Mouse (Mus musculus) thymus, postnatal 0 days (tissue): Measurements from ENCODE around the gene Slc35b2. TPM values are rescaled to one million over a fixed set of nuclear protein-coding genes. Genes with fewer than 3 reads are reported as not detected.

Source experiments
- DNase-seq: peaks from one replicate; pipeline ENCODE4 v3.0.0-alpha.2; 2015; ENCODE audit warnings: low spot score
- polyA plus RNA-seq: library from polyadenylated mRNA; unstranded; fragments of >200 nt; fragmentation: Nextera tagmentation; extraction: Ambion mirVana; gene quantifications from 2 replicates; pipeline ENCODE4 v1.2.1, GENCODE M21; 2015

The Slc35b2 gene
- polyA plus RNA-seq, 1 experiment from 2014 or later, result 95.8 TPM

DNA sequence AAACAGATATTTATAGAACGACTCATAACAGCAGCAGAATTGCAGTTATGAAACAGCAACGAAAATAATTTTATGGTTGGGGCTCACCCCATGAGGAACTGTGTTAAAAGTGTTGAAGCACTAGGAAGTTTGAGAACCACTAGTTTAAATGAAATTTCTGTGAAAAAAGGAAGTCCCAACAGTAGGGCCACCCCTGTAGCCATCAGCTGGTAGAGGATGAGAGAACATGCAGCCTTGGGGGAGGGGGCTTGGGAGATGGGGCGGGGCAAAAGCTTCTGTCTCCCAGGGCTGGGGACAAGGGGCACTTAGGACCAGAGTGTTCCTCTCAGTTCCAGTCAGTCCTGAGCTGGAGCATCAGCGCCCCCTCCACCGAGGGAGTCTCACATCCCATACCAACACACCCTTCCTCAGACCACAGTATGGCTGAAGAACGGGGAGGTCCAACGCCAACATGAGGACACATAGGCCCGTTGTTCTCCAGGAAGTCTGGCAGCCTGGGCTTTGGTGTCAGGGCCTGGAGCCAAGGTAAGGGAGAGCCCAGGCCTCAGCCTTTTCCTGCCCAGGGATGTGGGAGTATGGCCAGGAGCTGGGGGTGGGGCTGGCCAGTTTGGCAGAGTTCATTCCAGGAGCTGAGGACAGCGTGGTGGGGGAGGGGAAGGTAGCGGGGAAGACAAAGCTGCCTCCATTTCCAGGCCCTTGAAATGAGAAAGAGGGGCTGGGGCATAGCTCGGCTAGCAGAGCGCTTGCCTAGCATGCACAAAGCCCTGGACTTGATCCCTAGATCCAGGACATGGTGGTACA lies 20.6 kb downstream of the Slc35b2 start:
- no peak for DNase-seq

DNA sequence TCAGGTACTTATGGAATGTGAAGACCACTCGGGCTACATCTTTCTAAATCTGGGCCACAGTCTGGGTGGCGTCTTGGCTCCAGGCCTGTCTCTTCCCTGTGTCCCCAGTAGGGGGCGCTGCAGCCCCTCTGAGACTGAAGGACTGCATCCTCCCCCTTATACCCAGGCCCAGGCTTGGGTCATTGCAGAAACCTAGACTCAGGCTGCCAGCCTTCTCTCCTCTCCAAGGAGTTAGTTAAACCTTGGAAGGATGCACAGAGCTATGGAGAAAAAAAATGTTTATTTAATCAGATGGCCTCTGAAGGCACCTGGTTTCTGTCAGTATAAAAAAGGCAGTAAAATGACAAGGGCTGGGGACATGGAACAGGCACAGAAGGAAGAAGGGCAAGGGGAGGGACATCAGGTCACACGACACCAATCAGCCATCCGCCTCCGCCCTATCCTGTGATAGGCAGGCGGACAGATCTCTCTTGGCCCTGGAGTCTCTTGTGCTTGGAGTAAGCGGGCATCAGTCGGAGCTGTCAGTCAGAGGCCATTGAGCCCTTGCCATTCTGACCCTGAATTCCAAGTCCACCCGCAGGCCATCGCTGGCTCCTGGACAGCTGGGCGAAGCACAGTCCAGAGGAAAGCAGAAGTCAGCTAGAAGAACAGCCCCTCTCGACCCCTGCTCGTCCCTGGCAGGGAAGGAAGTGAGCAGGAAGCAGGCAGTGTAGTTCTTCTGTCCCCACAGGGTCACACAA lies 21.4 kb downstream of the Slc35b2 start:
- peak; percentile 75 for DNase-seq

DNA sequence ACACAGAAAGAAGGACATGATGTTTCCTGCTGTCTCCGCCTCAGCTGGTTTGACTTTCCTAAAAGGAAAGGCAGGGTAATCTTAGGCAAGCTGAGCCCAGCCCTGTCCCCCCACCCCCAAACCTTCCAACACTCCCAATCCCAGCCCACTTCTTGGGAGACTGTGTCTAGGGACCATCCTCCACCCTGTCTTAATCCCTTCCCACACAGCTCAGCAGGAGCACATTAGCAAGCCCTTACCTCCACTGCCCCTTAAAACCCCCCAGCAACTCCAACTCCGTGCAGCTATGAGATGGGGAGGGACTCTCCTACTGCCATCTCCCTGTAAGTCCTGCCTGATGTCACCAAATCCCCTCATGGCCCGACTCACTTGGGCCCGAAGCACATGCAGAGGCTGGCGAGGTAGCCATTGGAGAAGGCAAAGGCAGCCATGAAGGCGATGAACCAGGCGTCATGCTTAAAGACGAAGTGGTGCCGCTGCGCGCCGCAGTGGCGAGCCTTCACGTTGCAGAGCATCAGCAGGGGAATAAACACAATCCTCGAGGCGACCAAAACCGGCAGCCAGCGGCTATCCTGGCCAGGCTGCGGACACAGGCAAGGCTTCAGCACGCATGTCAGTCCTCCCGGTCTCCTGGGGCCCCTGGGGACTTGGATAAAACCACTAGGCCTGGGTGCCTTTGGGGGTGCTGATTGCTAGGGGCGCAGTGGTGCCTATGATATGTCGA lies 22.2 kb downstream of the Slc35b2 start:
- peak; percentile 5 for DNase-seq

GRCm38 (mm10) chr17:45586449-45586837 lies 22.8 kb downstream of the Slc35b2 start:
- peak; percentile 26 for DNase-seq

- no peak for DNase-seq
These were observed 24.7 kb downstream of the Slc35b2 start for GRCm38 (mm10) chr17:45588370-45588769.

GRCm38 (mm10) chr17:45589236-45589635 lies 25.6 kb downstream of the Slc35b2 start:
- DNase-seq, result no peak

DNA sequence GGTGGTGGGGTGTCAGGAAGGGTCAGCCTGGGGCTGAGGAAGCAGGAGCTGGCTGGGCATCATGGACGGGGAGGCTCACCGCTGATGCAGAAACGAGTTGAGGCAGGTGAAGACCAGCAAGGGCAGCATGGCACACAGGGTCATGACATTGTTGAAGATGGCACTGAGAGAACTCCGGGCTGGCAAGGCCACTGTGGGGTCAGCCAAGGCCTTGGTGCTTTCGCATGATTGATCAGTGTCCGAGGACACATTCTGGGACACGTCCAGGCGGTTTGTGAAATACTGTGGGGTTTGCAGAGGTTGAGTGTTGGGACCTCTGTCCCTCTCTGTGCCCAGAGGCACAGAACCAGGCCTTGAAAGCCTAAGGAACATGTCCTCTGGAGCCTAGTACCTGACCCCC lies 26.2 kb downstream of the Slc35b2 start:
- DNase-seq, result no peak

DNA sequence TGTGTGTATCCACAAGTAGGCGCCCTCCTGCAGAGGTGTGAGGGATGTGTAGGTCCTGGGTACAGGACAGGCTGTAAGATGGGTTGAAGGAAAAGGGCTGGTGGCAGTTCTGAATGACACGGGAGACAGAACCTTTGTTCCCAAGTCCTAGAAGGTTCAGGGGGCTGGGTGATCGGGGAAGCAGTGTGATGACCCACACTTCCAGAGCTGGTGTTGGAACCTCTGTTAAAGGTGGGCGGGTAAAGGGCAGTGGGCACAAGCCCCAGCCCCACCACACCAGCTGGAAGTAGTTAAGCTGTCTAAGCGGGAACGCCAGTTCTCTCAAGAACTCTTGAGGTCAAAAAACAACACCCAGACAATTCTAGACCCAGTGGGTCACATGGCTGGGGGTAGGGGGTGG lies 26.7 kb downstream of the Slc35b2 start:
- no peak for DNase-seq

GRCm38 (mm10) chr17:45591701-45592605 lies 28.3 kb downstream of the Slc35b2 start:
- peak; percentile 30 for DNase-seq

DNA sequence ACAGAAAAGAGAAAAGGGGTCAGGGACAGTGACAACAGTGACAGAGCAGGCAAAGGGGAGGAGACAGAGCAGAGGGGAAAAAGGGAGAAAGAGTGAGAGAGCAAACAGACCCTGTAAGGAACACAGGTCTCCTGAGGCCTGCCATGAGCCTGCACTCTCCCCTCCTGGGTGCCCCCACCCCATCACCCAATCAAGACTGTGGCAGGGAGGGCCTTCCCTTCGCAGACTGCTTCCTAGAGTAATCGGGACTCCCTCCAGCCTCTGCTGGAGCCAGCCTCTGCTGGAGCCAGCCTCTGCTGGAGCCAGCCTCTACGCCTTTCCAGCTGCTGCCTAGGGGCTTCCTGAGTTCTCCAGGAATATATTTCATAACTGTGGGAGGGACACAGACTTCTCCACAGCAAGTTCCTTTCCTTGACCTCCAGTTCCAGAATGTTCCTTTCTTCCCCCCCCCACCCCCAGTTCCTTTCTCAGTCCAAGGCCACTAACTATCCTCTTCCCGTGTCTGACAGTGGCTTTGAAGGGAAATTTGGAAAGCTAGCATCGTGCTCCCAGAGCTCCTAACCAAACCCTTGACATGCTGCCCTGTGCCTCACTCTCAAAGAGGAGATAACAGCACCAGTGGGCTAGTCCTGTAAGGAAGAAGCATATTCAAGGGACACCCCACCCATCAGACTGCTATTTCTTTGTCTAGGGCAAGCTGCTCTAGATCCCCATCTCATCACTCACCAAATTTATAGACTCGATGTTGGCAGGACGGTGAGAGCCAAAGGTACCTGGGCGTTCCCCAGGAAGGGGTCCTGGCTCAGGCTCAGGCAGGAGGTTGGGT lies 29.1 kb downstream of the Slc35b2 start:
- DNase-seq, result peak; percentile 17

GRCm38 (mm10) chr17:45593479-45593878 lies 29.8 kb downstream of the Slc35b2 start:
- DNase-seq, result no peak

DNA sequence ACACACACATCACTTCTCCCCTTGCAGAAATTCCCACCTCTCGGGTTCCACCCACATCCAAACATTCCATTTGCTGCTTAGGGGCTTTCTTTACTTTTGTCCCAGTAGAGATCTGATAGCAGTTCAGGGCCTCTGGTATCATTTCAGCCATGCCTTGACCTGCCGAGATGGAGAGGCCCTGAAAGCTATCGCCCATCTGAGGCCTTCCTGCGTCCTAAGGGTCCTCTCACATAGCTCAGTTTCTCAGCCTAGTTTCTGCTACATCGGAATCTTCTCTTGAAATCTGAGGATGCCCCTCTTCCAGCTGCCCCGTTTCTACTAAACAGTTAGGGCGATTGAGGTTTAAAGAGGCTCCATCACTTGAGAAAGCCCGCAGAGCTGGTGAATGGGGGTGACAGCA lies 30.5 kb downstream of the Slc35b2 start:
- DNase-seq, result peak; percentile 2

DNA sequence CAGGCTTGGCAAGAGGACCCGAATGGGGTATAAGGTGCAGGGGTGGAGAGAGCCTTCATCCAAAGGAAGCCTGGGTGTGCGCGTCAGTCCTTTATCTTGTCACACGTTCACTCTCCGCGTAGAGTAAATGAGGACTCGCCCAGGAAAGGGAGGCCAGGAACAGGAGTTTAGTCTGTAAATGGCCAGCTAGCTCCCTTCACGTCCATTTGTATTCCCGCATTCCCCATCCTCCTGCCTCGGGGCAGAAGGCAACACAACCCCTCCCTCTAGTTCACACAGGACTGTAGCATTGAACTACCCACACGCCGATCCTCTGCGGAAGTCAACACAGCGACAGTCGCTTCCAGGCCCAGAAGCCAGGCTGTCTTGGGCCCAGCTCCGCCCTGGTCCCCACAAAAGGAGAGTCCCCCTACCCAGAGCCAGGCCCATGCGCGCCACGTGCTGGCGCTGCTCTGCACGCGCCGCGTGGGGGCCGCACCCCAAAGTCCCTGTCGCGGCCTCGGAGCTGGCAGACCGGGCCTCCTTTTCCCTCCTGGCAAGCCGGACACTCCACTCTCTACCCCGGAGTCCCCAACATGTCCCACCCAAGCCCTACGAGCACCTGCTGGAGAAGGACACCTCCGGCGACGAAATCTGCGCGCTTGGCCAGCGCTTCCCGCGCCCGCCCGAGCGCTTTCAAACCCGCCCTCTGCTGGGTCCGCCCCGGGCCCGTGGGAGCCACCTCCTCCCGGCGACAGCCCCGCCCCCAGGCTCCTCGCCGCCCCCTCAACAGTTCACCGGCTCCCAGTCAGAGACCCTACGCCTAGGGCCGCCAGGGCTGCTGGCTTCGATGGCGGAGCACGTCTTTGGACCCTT lies 31.4 kb downstream of the Slc35b2 start:
- peak; percentile 79 for DNase-seq

DNA sequence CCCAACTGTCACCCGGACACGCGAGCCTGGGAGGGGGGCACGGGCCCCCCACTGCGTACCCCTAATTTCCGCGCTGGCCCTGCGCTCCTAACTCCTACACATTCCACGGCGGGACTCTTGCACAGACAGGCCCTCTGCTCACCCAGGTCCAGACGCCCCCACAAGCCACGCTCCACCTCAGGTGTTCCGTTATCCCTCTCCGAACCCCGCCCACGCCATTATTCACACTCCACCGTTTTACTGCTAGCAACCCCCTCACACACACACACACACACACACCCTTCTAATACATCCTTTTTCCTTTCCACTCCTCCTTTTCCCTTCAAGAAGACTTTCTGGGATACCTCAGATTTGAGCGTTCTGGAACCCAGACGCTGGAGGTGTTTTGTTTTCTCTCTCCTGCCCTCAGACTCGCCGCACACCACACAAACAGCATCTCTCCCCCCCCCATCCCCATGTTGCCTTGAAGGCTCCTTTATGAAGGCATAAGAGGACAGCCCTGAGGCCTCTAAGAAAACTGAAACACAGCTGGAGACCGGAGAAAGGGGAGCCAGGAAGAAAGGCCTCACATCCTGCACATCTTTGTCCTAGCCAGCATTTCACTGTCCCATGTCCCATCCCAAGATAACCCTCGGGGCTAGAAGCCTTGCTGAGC lies 32.2 kb downstream of the Slc35b2 start:
- peak; percentile 18 for DNase-seq

DNA sequence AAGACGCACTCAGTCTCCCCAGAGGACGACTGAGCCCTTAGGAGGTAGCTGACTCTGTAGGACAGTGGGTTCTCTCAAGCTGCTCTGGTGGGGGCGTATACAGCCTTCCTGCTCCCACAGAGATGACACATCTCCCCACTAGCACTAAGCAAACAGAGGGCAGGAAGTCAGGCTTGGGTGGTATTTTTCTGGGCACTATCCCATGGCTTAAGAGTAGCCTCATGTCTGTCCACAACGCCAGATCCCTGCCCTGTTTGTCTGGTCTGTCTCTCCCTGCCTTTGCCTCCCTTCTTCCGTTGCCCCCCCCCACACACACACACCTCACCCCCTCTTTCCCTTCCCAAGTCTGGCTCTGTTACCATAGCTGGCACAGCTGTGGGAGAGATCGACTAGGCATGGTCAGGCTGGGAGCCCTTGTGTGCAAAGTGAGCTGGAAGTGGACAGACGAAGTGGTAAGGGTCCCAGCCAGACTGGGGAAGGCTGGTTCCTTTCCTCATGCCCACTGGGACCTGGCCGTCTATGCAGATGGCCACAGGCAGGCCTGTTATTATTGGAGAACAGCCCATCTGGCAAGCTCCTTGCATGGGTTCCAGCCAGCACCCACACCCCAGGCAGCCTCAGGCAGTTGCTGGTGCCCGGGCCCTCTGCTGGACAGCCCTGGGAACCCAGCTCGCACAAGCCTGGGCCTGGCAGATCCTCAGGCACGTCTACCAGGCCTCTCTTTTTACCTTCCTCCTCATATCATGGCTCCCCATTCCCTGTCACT lies 33.1 kb downstream of the Slc35b2 start:
- DNase-seq, result peak; percentile 60

GRCm38 (mm10) chr17:45597787-45598186 lies 34.1 kb downstream of the Slc35b2 start:
- DNase-seq, result peak; percentile 24

DNA sequence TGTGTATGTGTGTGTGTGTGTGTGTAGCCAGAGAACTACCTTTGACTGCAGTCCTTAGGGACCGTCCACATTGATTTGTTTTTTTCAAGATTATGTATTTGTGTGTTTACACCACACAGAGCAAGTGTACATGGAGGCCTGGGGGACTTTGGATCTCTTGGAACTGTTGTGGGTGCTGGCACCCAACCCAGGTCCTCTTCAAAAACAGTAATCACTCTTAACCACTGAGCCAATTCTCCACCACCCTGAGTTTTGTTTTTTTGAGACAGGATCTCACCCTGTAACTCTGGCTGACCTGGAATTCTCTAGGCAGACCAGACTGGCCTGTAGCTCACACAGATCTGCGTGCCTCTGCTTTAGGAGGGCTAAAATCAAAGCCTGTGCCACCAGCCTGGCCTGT lies 34.7 kb downstream of the Slc35b2 start:
- no peak for DNase-seq

- no peak for DNase-seq
These were observed 35.2 kb downstream of the Slc35b2 start for GRCm38 (mm10) chr17:45598891-45599290.
